Mouse (Mus musculus) ZHBTc4 (cell line): ENCODE results near the gene Nptx1.

ENCODE experiments used
- DNase-seq: peaks from one replicate; pipeline ENCODE4 v3.0.0-alpha.2; 2011; ENCODE audit warnings: low read depth, low spot score

Gene Nptx1

DNA sequence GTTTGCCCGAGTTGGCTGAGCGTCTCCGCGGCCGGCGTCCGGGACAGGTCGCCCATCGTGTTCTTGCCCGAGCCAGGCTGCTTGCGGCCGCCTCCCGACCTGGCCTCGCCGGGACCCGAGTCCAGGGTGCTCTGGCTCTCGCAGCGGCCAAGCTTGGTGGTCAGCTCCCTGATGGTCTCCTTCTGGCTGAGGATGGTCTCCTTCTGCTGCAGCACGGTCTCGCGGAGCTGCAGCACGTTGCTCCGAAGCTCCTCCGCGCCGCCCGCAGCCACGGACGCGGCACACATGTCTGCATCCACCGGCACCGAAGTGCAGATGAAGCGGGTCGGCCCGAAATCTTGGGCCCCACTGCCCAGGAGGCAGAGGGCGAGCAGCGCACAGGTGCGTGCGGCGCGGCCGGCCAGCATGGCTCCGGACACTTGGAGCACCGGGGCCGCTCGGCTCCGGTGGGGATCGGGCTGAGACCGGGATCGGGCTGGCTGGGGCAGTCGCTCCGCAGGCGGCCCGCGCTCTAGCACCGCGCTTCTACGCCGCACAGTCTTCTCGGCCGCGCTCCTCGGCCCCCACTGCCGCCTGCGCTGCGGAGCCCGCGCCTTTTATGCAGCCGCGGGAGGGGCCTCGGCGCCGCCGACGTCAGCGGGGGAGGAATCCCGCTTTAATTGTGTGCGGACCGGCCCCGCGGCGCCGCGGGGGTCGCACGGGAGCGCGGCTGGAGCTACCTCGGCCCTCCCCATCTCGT is at the start of gene Nptx1:
TSS of gene Nptx1 (minus strand) at position 571 of the 739 bp plus-strand sequence.
- DNase-seq = peak; percentile 67

DNA sequence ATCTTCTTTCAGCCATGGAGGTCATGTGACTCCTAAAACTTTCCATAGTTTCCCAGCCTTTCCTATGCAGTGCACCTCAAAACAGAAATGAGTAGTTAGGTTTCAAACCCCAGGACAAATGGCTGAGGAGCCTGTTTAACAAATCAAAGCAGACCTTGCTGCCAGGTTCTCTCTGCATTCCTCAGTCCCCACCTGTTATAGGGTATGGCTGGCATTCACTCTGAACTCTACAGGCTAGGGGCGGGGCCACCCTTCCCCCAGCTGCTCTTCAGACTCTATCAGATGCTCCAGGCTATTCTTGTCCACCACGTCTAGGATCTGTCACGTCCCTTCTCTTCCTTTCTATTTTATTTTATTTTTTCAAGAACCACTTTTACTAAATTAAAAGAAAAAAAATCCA is 46.4 kb upstream of the Nptx1 start:
- peak; percentile 85 for DNase-seq

DNA sequence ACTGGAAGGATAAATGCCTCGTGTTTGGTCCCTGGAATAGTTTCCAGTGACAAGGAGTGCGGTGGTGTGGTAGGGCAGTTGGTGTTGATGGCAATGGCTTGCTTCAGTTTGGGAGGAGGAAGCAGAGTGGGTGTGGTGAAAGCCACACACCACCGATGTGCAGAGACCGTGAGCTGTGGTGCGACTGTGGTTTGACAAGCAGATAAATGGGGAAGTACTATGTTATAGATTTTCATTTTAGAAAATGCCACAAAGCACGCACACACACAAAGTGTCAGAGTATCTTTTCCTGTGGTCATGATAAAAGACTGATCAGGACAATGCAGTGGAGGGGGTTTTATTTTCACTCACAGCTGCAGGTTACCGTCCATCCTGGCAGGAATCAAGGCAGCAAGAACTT is 41.7 kb upstream of the Nptx1 start:
- DNase-seq = no peak

DNA sequence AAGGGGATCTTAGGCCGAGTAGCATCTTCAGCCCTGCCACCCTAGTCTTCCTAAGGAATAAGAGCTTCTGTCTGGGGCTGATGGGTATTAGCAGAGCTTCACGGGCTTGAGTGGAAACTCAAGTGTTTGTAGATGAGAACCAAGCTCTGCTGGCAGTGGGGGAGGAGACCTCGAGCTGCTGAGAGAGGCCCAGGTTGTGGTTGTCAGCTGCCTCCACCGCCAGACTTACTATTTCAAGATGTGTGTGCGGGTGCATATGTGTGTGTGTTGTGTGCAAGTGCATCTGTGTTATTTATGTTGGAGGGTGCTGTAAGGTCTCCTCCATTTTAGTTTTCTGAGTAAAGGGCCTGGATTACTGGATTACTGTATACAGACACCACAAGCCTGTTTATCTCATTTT is 39.6 kb upstream of the Nptx1 start:
- no peak for DNase-seq

DNA sequence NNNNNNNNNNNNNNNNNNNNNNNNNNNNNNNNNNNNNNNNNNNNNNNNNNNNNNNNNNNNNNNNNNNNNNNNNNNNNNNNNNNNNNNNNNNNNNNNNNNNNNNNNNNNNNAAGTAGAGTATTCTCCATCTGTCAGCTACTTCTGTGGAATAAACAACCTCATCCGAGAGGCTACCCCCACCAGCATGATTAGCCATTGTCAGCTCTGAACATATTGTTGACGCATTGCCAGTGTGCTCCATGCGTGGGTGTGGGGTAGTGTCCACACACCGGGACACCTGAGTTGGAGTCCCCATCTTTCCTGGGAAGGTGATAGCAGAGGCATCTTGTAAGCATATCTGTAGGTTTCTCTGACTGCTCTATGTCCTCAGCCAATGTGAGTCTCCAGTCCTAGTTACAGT is 39.0 kb upstream of the Nptx1 start:
- no peak for DNase-seq

DNA sequence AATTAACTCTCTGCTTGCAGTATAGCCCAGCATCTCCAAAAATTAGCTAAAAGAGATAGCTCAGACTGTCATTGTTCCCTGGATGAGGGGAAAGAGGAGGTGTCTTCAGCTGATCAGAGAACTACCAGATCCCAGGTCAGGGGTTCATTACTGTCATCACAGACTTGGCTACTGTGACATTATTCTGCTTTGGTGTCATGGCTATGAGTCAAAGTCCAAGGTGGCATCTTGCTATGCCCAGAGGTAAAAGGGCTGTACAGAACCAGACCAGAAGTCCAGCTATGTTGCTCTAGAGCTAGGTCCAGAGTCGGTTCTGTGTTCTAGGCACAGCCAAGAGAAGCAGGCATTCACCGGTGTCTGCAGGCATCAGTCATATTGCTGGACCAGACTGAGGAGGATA is 30.2 kb upstream of the Nptx1 start:
- DNase-seq = no peak

DNA sequence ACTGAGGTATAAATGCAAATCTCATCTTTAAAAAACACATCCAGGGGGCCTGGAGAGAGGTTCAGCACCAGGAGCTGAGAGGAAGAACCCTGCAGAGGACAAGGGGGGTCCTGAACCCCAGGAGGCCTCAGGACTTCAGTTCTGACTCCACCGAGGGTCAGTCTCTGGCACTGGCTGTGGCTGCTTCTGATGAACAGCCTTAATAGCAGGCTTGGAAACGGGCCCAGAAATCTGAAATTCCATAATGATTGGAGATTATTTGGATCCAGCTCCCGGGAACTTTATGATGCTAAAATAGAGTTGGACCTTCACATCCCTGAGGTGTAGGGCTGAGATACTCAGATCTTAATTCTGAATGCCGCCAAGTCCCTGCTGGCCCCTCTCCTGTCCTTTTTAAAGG is 29.3 kb upstream of the Nptx1 start:
- no peak for DNase-seq

DNA sequence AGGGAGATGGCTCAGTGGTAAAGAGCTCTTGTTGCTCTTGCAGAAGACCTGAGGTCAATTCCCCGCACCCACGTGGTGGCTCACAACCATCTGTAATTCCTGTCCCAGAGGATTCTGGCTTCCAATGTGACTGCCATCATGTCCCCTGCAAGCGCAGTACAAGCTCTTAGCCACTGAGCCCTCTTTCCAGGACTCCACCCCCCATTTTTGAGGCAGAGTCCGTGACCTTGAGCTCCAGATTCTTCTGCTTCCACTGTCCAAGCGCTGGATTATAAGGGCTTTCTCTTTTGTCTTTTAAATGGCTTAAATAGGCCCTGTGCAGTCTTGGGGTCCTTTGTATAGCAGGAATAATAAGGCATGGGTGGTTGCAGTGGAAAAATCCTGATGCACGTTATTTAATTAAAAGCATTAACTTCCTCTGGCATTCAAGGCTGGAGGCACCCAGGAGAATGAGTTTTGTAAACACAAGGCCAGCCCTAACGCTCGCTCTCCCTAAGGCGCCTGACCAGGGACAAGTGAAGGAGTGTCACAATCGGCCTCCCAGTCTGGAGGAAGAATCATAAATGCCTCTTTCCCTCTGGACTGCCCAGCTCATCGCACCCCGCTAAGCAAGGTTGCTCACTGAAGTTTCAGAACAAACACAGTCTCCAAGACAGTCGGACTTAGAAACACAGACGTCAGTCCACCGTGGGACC is 24.9 kb upstream of the Nptx1 start:
- DNase-seq = peak; percentile 85

DNA sequence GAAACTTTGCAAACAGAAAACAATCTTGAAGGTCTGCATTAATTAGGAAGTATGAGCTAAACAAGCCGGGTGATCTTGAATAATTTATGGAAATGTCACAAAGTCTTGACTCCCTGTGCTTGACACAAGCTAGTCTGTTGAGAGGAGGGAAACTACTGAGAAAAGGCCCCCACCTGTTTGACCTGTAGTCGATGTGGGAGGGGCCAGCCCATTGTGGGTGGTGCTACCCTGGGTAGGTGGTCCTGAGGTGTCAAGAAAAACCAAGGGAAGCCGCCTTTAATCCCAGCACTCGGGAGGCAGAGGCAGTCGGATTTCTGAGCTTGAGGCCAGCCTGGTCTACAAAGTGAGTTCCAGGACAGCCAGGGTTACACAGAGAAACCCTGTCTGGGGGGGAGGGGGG is 18.6 kb upstream of the Nptx1 start:
- DNase-seq = peak; percentile 59

DNA sequence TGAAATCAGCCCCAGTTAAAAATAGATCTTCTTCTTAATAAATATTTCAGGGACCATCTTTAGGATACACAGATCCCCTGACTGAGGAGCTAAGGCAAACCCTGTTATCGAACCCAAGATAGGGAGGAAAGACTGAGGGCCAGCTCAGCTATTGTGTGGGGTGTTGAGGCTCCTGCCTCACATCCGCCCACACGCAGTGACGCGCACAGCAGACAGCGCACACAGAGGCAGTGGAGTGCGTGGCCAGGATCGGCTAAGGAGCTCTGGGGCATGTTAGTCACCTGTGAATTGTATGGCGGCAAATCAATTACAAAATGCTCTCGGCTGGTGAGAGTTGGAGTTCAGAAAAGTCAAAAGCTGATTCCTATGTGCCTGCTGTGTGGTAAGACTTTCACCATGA is 18.1 kb upstream of the Nptx1 start:
- DNase-seq = peak; percentile 53

DNA sequence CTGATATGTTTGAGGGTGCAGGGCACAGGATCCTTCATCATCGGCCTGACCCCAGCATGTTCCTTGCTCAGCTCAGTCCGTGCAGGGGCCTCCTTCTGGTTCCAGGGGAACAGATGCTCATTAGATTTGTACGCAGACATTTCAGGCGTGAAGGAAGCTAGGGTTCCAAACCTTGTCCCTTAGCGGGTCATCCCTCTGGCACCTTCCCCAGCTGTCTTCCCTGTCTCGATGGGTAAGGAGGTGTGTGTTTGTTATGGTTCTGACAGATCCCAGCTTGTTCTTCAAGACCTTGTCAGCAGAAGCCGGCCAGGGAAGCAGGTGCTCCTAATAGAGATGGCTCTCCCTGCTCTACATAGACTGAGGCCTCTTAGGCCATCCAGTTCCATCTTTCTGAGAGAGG is 17.5 kb upstream of the Nptx1 start:
- no peak for DNase-seq

DNA sequence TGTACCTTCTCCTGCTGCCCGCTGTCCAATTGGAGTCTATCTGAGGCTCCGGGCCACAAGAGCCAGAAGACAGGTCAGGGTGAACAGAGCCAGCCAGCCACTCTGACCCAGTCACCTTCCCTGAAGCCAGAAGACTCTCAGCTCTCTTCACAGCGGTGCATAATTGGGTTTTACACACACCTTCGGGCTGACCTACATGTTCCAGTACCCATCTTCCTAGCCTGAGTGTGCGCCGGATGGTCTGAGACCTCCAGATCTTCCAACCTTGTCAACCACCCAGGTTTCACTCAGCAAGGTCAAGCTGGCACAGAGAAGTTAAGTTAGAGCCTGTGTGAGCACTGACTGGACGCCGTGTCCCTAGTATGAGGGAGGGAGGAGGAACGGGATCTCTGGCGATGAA is 16.8 kb upstream of the Nptx1 start:
- no peak for DNase-seq

DNA sequence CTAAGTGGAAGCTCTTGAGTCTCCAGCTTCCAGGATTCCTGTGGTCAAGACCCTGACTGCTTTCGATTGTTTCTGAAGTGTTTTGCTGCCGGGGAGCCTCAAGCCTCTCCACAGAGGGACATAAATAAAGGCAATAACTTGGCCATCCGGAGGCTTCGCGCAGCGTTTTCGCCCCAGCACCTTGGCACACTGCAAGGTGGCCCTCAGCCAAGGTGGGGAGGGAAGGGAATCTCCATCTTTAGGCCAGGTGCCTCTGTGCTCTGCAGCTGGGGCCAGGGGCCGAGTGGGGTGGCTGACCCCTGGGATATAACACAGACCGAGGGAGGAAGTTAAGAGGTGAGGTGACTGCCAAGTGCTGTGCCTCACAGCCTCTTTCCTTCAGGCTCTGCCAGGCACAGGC is 15.6 kb upstream of the Nptx1 start:
- DNase-seq = no peak

DNA sequence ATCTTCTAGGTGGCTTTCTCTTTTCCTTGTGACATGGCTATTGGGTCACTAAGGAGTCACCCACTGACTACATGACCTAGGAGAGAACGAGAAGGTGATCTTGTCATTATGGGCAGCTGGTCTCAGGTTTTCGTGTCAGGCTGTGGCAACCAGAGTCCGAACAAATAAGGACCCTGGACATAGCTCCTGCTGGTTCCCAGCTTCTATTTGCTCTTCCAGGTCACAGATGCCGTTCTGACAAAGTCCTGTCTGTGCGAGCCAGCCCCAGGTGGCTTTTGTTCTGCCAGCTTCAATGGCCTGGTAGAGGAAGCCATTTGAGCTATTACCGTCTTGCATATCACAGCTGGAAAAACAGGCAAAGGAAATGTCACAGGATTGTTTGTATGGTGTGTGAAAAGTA is 14.7 kb upstream of the Nptx1 start:
- no peak for DNase-seq

DNA sequence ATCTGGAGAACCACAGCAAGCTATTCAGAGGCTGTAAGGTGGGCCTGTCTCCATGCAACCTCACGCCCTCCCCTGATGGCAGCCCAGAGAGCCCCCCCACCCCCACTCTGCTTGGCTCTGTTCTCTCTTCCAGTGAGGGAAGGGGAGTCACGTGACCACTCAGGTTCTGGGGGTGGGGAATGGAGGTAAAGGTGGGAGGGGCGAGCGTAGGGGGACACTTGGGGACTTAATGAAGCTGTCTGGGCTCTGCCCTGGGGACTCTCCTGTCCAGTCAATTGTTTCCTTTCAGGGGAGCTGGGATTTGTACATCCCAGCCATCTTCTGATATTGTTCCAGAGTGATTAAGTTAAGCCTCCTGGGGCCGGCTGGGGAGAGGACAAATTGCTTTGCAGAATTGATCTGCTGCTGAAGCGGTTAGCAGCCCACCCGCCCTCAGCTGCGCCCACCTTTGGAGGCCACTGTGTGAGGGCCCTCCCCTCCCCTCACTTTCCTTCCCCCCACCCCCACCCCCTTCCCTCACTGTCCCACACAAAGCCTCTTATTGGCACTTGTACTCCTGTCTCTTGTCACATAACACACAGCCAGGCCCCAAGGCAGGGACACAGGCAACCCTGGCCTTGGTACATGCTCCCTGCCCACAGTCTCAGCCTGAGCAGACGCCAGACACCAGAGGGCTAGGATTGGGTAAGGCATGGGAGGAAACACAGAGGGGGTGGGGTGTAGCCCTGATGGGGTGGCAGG is 11.5 kb upstream of the Nptx1 start:
- peak; percentile 60 for DNase-seq

DNA sequence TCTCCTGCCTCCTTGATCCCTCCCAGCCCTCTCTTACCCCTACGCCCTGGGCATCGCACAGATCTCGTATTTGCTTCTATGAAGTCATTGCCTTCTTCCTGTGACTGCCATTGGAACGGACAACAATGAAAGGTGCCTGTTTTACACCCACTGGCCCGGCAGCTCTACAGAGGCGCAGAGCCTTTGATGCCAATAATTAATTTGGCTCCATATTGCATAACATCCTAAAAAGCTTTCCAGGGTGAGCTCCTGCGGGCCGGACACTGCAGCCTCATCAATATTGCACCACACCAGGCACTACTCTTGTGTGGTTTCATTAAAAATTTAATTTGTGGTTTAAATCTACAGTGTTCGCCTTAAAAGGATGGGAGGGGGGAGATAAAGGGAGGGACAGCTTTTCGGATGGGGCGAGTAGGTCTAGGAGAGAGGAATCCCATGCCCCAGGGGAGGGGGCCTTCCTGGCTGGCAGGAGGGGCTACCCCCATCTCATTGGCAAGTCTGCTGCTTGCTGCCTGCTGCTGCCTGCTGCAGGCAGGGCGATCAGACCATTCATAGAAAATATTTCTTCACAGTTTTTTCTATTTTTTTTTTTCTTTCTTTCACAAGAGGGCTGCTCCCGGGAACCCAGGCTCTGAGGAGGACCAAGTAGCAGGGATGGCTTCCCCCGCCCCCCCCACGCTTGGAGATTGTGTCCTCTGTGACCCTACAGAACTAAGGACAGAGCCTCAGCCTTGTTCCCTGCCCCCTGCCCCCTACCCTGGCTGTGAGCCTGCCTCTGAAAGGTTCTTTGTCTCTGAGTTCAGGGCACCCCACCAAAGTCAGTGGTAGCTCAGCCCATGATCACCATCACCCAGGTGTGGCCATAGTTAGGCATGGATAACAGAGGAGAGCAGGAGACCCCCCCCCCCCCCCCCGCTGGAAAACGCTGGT is 10.7 kb upstream of the Nptx1 start:
- DNase-seq = no peak

DNA sequence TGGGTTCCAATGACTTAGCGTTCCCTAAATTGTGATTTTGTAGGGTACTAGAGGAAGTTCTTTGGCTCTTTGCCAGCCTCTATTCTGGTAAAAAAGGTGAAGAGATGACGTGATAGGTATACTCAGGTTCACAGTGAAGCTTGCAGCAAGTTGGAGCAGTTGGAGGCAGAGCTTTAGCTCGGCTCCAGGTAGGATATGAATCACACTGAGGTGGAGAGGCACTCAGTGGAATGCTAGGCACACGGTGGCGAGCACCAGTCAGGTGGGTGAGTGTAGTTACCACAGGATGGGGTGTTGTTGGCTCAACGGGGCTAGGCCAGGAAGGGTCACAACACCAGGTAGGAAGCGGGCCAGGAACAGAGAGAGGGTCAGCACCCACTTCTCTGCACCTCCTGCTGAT is 7.6 kb upstream of the Nptx1 start:
- no peak for DNase-seq

DNA sequence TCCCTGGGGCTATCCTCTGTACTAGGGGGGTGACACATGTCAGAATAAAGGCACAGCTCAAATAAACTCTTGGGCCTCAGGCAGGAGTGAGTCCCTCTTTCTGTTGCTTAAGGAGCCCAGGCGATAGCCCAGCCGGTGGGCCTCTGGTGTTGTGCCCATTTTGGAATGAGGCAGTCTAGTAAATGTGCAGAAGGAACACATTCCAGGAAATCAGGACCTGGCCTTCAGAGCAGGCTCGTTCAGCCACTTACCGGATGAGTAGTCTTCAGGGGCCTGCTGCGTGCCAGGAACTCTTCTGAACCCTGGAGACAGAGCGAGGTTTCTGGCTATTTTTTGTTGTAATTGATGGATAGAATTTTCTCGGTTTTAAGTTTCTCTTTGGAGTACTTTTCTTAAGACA is 7.2 kb upstream of the Nptx1 start:
- no peak for DNase-seq

DNA sequence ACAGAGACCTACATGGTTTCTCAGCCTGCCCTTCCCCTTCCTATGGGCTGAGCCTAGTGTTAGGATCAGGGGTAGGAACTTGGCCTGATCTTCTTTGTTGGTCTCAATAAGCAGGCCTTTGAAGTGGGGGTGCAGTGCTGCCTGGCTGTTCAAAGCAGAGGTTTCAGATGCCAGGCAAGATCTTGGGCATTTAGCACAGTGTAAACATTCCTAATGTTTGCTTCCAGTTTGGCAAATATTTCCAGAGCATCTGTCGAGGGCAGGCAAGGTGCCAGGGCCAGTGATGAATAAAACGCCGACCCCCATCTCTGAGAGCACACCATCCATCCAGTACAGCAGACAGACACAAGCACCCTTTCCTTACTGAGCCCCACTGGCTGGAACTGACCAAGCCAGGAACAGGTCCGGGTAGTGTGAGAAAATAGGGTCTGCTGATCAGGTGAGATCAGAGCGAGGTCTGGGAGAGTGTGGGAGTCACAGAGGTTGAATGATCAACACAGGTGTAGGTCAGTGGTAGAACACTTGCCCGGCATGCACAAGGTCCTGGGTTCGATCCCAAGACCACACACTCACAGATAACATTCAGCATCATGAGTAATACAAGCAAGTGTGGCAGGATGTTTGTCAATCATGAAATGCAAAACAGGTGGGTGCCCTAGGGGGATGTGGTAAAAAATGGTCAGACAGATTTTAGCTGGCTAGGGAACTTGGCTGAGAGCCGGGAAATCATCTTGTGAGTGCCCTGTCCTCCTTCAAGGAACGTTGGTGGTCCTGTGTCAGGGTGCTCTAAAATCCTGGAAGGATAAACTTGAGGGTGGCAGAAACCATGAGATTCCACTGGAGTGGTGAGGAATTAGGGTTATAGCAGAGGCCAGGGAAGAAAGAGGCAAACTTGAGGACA is 5.6 kb upstream of the Nptx1 start:
- DNase-seq = no peak

DNA sequence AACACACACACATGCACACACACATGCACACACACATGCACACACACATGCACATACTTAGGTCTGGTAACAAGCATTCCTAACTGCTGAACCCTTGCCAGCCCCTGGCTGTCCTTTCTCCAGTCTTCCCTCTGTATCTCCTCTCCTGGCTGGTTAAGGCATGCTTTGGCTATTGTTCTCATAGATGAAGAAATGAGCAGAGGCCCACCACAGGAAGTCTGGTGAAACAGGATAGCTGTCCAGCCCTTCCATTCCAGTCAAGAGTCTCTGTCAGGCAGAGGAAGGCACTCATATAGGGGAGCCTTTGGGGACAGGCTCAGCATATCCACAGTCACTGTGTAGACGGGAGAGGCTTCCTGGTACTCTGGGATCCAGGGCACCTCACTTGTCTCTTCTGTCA is 4.7 kb upstream of the Nptx1 start:
- no peak for DNase-seq

DNA sequence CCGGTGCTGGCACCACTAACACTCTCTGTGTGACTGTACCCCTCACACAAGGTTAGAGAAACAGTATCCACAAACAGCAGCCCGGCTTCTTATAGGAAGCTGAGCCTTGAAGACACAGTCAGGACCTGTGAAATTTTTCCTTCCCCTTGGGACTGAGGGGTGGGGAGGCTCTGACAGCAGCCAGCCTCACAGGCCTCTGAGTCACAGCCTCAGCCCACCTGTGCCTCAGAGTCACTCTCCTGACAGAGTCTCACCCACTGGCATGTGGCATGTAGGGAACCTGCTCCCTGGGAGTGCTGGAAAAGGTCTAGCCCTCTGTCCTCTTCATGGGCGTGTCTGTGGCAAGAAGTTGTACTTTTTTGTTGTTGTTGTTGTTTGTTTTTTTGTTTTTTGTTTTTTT is 3.9 kb upstream of the Nptx1 start:
- DNase-seq = no peak
